Mouse (Mus musculus): ENCODE measurements at regions not wholly inside any gene's neighbourhood (a gene's known extent, or its start where the extent isn't known, plus 50 kb on each side); places are given as distances from the start of the nearest gene placed in this dataset.

DNA sequence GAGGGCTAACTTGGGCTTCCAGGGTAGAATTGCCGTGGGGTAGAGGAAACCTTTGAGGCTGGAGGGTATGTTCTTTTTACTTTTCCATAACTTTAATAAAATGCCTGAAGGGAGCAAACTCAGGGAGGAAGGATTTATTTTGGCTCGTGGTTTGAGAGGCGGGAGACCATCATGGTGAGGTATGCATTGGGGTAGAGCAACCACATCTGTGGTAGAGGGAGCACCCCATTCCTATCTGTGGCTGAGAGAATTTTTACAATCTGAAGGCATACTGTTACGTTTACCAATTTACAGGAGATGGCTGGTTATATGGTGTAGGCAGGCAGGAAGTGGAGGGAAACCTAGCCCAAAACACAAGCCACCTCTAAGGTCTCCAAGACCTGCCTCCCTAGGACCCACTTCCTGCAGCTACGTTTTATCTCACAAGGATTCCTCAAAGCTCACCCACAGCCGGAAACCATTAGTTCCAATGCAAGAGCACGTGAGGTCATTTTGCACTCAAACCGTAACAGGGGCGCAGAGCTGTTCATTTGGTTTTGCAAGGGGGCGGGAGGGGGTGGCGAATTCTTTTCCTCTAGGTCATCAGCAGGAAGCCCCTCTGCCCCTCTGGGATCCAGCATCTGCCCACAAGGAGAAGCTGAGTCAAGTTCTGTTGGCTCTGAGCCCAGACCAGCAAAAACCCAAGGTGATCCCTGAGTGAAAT, 224.7 kb upstream of the Ankrd55 start:
- no peak for TF ChIP-seq CTCF (IDR thresholded peaks at IDR 0.05; ENCODE audit: borderline replicate concordance, insufficient read depth, low read length)
- no peak for TF ChIP-seq POLR2A (IDR thresholded peaks at IDR 0.05; ENCODE audit: low read depth, low read length)

Measured in embryonic fibroblast, embryonic 13.5 days (primary cell).